Mouse (Mus musculus) yolk sac, embryonic 10.5 days (tissue): Measurements from ENCODE around the gene Slc4a1ap.
"Not testable (repeated sequence)": the region's sequence is repeated elsewhere in the genome, so short reads cannot be mapped to it uniquely, and the experiment has no call there.

ENCODE experiments used
- DNase-seq: peaks from one replicate; pipeline ENCODE4 v3.0.0-alpha.2; 2017; ENCODE audit warnings: low spot score

The Slc4a1ap gene

DNA sequence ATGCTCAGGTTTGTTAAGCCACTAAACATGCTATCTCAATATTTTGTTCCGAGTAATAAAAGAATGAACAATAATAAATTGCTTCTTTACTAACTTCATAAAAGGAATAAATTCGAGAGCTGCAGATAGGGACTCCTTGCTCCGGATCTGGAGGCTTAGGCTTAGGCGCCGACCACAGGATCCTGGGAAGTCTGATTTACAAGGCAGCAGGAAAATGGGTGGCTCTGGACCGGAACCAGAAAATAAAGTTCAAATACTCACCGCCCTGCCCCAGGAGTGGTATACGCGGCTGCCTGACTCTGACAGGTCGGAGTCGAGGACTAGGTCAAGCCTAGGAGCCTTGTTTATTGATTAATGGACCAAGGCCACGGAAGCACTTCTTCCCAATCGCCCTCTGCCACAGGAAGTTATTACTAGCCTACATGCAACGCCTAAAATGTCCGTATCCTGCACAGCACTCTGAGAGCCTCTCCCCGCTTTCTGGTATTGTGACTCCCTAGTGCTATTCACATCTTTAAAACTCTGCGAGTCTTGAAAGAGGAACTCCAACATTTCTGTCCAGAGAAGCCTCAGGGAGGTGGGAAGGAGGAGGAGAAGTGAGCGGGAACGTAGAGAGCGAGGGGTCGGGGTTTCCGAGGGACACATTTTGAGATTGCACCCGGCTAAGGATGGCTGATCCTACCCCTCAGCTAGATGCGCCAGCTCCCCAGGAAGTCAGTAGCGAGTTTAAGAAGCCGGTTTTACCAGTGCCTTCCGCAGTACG lies at the start of gene Slc4a1ap:
Gene Slc4a1ap (plus strand): TSS at position 642 of the 763 bp plus-strand sequence.
- peak; percentile 88 for DNase-seq

DNA sequence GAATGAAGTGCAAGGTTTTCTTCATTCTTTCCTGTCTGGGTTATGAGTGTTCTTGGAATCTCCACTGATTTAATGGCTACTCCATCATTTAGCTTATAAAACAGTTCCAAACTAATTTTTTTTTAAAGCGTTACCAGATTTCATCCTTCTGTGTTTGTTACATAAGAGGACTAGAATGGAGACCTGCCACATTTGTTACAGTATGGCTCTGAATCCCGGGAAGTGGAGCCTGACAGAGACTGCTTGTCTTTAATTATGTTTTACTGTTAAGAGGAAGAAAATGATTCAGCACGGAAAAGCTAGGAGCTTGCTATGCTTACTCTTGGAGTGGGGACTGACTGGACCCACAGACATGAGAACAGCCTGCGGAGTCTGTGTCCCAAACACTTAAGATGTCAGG lies 46.3 kb upstream of the Slc4a1ap start:
- DNase-seq: no peak

DNA sequence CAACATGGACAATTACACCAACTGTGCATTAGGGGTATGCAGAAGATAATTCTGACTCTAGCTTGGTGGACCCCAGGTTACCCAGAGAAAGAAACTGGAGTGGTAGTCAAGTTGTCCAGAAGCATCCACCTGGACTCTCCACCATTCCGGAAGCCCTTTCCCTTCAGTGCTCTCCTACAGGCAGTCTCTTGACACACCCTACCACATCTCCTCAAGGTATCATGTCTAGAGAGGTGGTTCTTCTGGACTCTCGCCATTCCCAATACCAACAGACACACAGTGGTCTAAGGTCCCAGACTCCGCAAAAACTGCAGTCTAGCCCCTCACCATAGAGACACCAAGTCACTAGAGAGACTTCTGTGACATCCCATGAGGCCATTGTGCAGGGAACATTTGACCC lies 41.4 kb upstream of the Slc4a1ap start, which contains the start of gene 4930548H24Rik:
Gene 4930548H24Rik (plus strand): TSS at position 301 of the 400 bp plus-strand sequence.
- DNase-seq: no peak

GRCm38 (mm10) chr5:31487889-31488288 lies 38.9 kb upstream of the Slc4a1ap start:
- no peak for DNase-seq

GRCm38 (mm10) chr5:31489116-31489769 lies 37.6 kb upstream of the Slc4a1ap start:
- no peak for DNase-seq

GRCm38 (mm10) chr5:31492031-31492430 lies 34.8 kb upstream of the Slc4a1ap start:
- no peak for DNase-seq

- DNase-seq: peak; percentile 87
These were observed 32.1 kb upstream of the Slc4a1ap start, which contains the start of gene Gpn1 for GRCm38 (mm10) chr5:31494513-31495297. Gene Gpn1, plus strand, starts transcription at chr5:31494741.

GRCm38 (mm10) chr5:31504843-31505242 lies 22.0 kb upstream of the Slc4a1ap start:
- peak; percentile 35 for DNase-seq

- DNase-seq: no peak
These were observed 14.3 kb upstream of the Slc4a1ap start for GRCm38 (mm10) chr5:31512481-31512880.

- DNase-seq: no peak
These were observed 6.2 kb upstream of the Slc4a1ap start for GRCm38 (mm10) chr5:31520556-31520955.

DNA sequence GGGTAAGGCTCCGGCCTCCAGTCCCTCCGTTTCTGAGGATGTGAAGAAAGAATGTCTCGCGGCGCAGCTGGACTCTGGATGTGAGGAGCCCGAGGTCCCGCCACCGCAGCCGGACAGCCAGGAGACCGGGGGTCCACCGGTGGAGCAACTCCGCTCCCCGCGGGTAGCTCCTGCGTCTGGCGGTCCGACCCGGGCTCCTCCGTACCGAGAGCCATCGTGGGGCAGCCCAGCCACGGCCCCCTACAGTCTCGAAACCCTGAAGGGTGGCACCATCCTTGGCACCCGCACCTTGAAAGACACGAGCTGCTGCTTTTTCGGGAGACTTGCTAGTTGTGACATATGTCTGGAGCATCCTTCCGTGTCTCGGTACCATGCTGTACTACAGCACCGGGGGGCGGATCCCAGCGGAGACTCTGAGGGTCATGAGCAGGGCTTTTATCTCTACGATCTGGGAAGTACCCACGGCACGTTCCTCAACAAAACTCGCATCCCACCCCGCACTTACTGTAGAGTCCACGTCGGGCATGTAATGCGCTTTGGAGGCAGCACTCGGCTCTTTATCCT lies 404 bp downstream of the Slc4a1ap start:
- no peak for DNase-seq

DNA sequence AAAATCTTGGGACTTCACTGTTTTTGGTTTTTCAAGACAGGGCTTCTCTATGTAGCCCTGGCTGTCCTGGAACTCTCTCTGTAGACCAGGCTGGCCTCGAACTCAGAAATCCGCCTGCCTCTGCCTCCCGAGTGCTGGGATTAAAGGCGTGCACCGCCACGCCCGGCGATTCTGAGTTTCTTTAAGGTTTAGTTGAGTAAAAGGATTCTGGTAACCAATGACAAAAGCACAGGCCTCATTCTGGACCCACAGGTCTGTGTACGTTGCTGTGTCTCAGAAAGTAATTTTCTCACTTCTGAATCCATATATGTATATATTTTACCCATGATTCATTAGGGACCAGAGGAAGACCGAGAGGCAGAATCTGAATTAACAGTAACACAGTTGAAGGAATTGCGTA lies 912 bp downstream of the Slc4a1ap start, which contains the start of gene Supt7l:
Gene Supt7l (minus strand): TSS at position 101 of the 400 bp plus-strand sequence.
- DNase-seq: not testable (repeated sequence)

- no peak for DNase-seq
These were observed 1.8 kb downstream of the Slc4a1ap start for GRCm38 (mm10) chr5:31528560-31528959.

- DNase-seq: no peak
These were observed 8.4 kb downstream of the Slc4a1ap start for GRCm38 (mm10) chr5:31535228-31535627.

DNA sequence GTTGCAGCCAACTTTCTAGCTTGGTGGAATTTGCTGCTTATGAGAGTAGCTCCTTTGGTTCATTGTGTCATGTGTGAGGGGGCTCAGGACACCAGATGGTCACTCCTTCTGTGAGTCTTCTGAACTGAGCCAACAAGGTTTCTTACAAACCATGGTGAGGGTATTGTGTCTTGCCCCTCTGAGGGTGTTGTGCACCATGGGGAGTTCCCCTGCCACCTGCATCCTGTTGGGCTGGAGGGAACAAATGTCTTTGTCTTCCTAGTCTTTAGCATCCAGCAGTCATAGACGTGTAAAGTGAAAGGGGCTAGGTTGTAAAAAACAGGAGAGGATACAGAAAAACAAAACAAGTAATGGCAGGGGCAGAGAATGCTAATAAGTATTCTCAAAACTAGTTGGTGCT lies 32.6 kb downstream of the Slc4a1ap start:
- DNase-seq: no peak

- DNase-seq: no peak
These were observed 33.6 kb downstream of the Slc4a1ap start for GRCm38 (mm10) chr5:31560352-31560751.

DNA sequence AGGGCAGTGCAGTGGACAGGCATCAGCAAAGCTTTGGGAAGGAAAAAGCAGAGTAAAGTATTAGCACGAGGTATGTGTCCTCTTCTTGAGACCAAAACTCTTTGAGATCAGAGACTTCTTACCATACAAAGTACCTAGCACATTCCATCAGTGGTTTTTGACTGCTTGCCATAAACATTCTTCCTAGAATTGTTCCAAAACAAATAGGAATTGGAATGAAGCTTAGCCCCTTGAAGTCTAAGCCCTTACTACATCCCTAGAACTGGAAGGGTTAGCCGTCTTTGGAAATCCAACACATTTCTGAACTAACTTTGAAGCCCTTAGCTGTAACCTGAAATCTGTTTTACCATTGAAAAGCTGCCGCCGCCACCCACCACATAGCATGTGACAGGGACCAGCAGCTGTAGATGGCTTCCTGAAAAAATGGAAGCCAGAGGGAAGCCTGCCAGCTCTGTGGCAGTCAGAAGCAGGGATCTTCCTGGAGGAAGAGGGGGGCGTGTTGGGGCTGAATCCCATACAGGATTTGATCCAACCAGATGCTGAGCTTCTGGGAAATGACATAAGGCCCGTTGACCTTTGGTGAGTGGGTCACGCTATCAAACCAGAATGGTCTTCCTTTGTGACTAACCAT lies 35.4 kb downstream of the Slc4a1ap start:
- DNase-seq: no peak

- DNase-seq: peak; percentile 70
These were observed 36.7 kb downstream of the Slc4a1ap start for GRCm38 (mm10) chr5:31563496-31563895.

- DNase-seq: no peak
These were observed 37.1 kb downstream of the Slc4a1ap start for GRCm38 (mm10) chr5:31563905-31564304.

- no peak for DNase-seq
These were observed 38.2 kb downstream of the Slc4a1ap start for GRCm38 (mm10) chr5:31564976-31565375.

DNA sequence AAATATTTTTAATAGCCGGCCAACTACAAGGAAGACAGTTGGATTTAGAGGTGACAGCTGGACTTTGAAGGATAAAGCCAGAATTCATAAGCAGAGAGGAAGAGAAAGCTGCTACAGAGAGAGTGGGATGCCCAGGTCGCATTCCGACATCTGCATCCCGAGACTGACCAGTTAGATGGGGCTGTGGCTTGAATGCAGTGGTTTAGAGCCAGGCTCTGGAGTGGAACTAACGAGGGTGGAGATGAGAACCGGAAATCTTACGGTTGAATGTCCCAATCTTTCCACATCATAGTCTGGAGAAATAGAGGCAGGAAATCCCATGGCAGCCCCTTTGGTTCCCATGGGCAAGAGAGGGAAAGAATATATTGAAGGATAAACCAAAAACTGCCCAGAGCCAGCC lies 39.2 kb downstream of the Slc4a1ap start:
- DNase-seq: no peak

DNA sequence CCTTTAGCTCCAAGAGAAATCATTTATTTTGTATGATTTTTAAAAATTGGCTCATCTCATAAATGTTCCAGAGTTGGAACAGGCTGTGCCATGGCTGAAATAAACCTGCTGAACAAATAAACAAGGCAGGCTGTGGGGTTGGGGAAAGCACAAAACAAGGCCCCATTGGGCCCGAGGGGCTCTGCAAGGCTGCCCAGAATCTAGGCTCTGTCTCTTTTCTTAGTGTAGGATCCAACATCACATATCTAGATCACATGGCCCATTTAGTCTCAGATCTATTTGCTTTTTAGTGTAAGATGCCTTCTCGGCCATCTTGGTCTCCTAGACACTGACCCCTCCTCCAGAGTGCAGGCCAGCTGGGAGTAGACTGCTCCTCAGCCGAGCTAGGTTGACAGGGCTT lies 39.7 kb downstream of the Slc4a1ap start:
- DNase-seq: no peak
